Comparison of ENCODE assay signal across 16 mouse cellular contexts in the genomic region with DNA sequence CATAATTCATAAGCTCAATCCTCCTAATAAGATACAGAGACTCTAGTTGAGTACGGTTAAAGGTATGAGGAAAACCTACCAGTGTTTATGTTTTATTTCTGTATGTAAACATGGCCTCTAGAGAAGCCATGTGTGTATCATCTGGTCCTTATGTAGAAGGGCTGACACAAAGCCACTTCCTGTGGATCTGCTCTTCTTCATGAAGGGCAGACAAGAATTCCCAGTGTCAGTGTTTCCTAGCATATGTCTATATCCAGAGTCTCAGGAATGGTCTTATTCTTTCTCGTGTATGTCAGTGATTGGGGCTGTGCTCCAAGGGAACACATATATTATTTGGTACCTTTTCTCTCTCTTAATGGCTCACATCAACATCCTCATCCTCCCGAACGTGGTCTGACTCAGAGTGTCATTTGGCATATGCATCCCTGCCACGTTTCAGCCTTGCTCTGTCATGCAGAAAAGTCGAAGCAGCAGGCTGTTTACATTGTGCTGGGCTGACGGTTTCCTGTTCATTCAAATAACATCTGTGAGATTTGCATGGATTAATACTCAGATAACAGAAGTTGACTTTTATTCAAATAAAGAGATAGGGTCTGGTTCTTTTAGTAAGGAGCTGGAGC.
"Had no signal": no experiment of that assay in that cellular context is flagged by ENCODE, and none has a peak within 500 bp of the region (broad histone marks: within the 10 kb centered on the region; RNA-seq: fewer than 3 reads in every experiment).

No protein-coding gene starts in this region.

- H3K27ac ChIP-seq: kidney, postnatal 0 days; layer of hippocampus, adult 2 months; limb, embryonic 10.5 days; liver, embryonic 15.5 days; midbrain, embryonic 12.5 days; neural tube, embryonic 12.5 days had no signal

- H3K36me3 ChIP-seq: limb, embryonic 10.5 days; liver, embryonic 15.5 days; midbrain, embryonic 12.5 days; neural tube, embryonic 12.5 days had no signal

- H3K4me2 ChIP-seq: liver, embryonic 11.5 days; liver, embryonic 15.5 days; midbrain, embryonic 12.5 days; neural tube, embryonic 12.5 days had no signal

- H3K9ac ChIP-seq: liver, embryonic 15.5 days; midbrain, embryonic 12.5 days; neural tube, embryonic 12.5 days had no signal

- H3K4me3 ChIP-seq: layer of hippocampus, adult 2 months; limb, embryonic 10.5 days; liver, embryonic 15.5 days; midbrain, embryonic 12.5 days; neural tube, embryonic 12.5 days had no signal

- DNase-seq: kidney, adult 11 months; kidney, adult 9 months; kidney, postnatal 36 days; lung, adult 2 months; lung, postnatal 36 days; right cerebral cortex, postnatal 25 days; thymus, adult 2 months; thymus, postnatal 25 days had no signal

- H3K9me3 ChIP-seq: limb, embryonic 10.5 days; liver, embryonic 15.5 days; midbrain, embryonic 12.5 days; neural tube, embryonic 12.5 days had no signal

- H3K27me3 ChIP-seq: liver, embryonic 15.5 days; midbrain, embryonic 12.5 days; neural tube, embryonic 12.5 days had no signal

- H3K4me1 ChIP-seq: limb, embryonic 10.5 days; liver, embryonic 15.5 days; midbrain, embryonic 12.5 days; neural tube, embryonic 12.5 days had no signal

- ATAC-seq: lung, postnatal 0 days had no signal
